Mouse (Mus musculus) naive thymus-derived CD4-positive, alpha-beta T cell, adult 2 months (primary cell): ENCODE measurements at regions not wholly inside any gene's neighbourhood (a gene's known extent, or its start where the extent isn't known, plus 50 kb on each side); places are given as distances from the start of the nearest gene placed in this dataset.
"Not testable (repeated sequence)": the region's sequence is repeated elsewhere in the genome, so short reads cannot be mapped to it uniquely, and the experiment has no call there.

Experiments used
- DNase-seq: peaks from one replicate; pipeline ENCODE4 v3.0.0-alpha.2; 2011; ENCODE audit warnings: low read depth

GRCm38 (mm10) chr13:99737271-99737670 lies 163.6 kb downstream of the Cartpt start:
- DNase-seq, result no peak

GRCm38 (mm10) chr13:99729145-99729544 lies 171.7 kb downstream of the Cartpt start:
- DNase-seq, result no peak

GRCm38 (mm10) chr13:99724245-99724644 lies 176.6 kb downstream of the Cartpt start:
- no peak for DNase-seq

- DNase-seq, result no peak
These were observed 177.5 kb downstream of the Cartpt start for GRCm38 (mm10) chr13:99723237-99723981.

- DNase-seq, result no peak
These were observed 180.3 kb downstream of the Cartpt start for GRCm38 (mm10) chr13:99720566-99720965.

GRCm38 (mm10) chr13:99696559-99696890 lies 180.2 kb upstream of the Map1b start:
- no peak for DNase-seq

GRCm38 (mm10) chr13:99695874-99696558 lies 179.7 kb upstream of the Map1b start:
- DNase-seq, result no peak

GRCm38 (mm10) chr13:99679934-99680333 lies 163.6 kb upstream of the Map1b start:
- no peak for DNase-seq

- DNase-seq, result no peak
These were observed 163.1 kb upstream of the Map1b start for GRCm38 (mm10) chr13:99679430-99679829.

- DNase-seq, result no peak
These were observed 160.1 kb upstream of the Map1b start for GRCm38 (mm10) chr13:99676393-99676792.

- DNase-seq, result no peak
These were observed 159.6 kb upstream of the Map1b start for GRCm38 (mm10) chr13:99675951-99676350.

GRCm38 (mm10) chr13:99672714-99673113 lies 156.4 kb upstream of the Map1b start:
- DNase-seq, result no peak

GRCm38 (mm10) chr13:99671747-99672146 lies 155.4 kb upstream of the Map1b start:
- DNase-seq, result no peak

- no peak for DNase-seq
These were observed 153.7 kb upstream of the Map1b start for GRCm38 (mm10) chr13:99669987-99670534.

- DNase-seq, result no peak
These were observed 152.3 kb upstream of the Map1b start for GRCm38 (mm10) chr13:99668613-99669012.

- no peak for DNase-seq
These were observed 149.7 kb upstream of the Map1b start for GRCm38 (mm10) chr13:99666086-99666485.

GRCm38 (mm10) chr13:99663422-99663821 lies 147.1 kb upstream of the Map1b start:
- DNase-seq, result not testable (repeated sequence)

GRCm38 (mm10) chr13:99647661-99648204 lies 131.4 kb upstream of the Map1b start:
- DNase-seq, result no peak

- DNase-seq, result no peak
These were observed 128.4 kb upstream of the Map1b start for GRCm38 (mm10) chr13:99644771-99645170.

- DNase-seq, result no peak
These were observed 126.5 kb upstream of the Map1b start for GRCm38 (mm10) chr13:99642811-99643210.

GRCm38 (mm10) chr13:99642301-99642700 lies 126.0 kb upstream of the Map1b start:
- DNase-seq, result no peak

GRCm38 (mm10) chr13:99641386-99642165 lies 125.2 kb upstream of the Map1b start:
- DNase-seq, result no peak
